Mouse (Mus musculus) liver, embryonic 12.5 days (tissue): ENCODE results near the gene Olfr965. TPM values are rescaled to one million over a fixed set of nuclear protein-coding genes. Genes with fewer than 3 reads are reported as not detected.

Experiments used
- polyA plus RNA-seq: library from polyadenylated mRNA; unstranded; fragments of >200 nt; fragmentation: Nextera tagmentation; extraction: Ambion mirVana; gene quantifications from 2 replicates; pipeline ENCODE4 v1.2.1, GENCODE M21; 2016

Olfr965 gene
- polyA plus RNA-seq, 1 experiment from 2014 or later = not detected

Other genes with a start within 250 kb of the Olfr965 start
- gene Olfr955, start 239.4 kb upstream of the Olfr965 start, polyA plus RNA-seq = not detected in 2 replicates
- not detected in 2 replicates for gene Olfr44, start 217.4 kb upstream of the Olfr965 start, polyA plus RNA-seq
- not detected in 2 replicates for gene Olfr957, start 195.5 kb upstream of the Olfr965 start, polyA plus RNA-seq
- gene Olfr958, start 157.3 kb upstream of the Olfr965 start, polyA plus RNA-seq = not detected in 2 replicates
- gene Olfr959, start 135.8 kb upstream of the Olfr965 start, polyA plus RNA-seq = not detected in 2 replicates
- 4.7 and 5.9 TPM in 2 replicates for gene AW551984, start 107.0 kb upstream of the Olfr965 start, polyA plus RNA-seq
- not detected in 2 replicates for gene Olfr148, start 100.7 kb upstream of the Olfr965 start, polyA plus RNA-seq
- not detected in 2 replicates for gene Olfr960, start 90.0 kb upstream of the Olfr965 start, polyA plus RNA-seq
- gene Olfr961, start 66.3 kb upstream of the Olfr965 start, polyA plus RNA-seq = not detected in 2 replicates
- gene Olfr963, start 44.1 kb upstream of the Olfr965 start, polyA plus RNA-seq = not detected in 2 replicates
- gene Olfr149, start 4.2 kb upstream of the Olfr965 start, polyA plus RNA-seq = not detected in 2 replicates
- not detected in 2 replicates for gene Olfr150, start 19.6 kb downstream of the Olfr965 start, polyA plus RNA-seq
- not detected in 2 replicates for gene Olfr967, start 34.9 kb downstream of the Olfr965 start, polyA plus RNA-seq
- gene Olfr968, start 71.9 kb downstream of the Olfr965 start, polyA plus RNA-seq = not detected in 2 replicates
- not detected in 2 replicates for gene Olfr969, start 79.6 kb downstream of the Olfr965 start, polyA plus RNA-seq
- gene Olfr970, start 97.5 kb downstream of the Olfr965 start, polyA plus RNA-seq = not detected in 2 replicates
- gene Olfr971, start 125.5 kb downstream of the Olfr965 start, polyA plus RNA-seq = not detected in 2 replicates
- not detected in 2 replicates for gene Olfr972, start 155.1 kb downstream of the Olfr965 start, polyA plus RNA-seq
- not detected in 2 replicates for gene Olfr229, start 196.0 kb downstream of the Olfr965 start, polyA plus RNA-seq
- gene Olfr974, start 226.1 kb downstream of the Olfr965 start, polyA plus RNA-seq = not detected in 2 replicates
- not detected in 2 replicates for gene Olfr975, start 240.7 kb downstream of the Olfr965 start, polyA plus RNA-seq
- gene Olfr976, start 249.8 kb downstream of the Olfr965 start, polyA plus RNA-seq = not detected in 2 replicates